ENCODE assay signal across 27 mouse cellular contexts in the genomic region with DNA sequence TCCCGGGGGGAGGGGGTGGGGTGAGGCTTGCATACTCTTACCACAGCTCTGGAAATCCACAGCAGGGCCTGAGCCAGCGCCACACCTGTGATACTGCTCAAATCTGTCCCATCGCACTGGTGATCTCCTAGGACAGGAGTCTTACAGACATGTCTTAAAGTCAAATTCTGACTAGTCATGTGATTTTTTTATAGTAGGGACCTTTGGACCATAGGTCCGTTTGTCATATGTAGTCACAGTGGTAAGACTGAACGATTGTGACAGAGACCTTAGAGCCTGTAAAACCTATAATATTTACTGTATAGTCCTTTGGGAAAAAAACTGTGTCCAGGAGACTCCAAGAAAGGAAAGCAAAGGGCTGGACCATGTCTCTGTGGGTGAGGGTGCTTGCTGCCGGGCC. TPM values are rescaled to one million over a fixed set of nuclear protein-coding genes. Genes with fewer than 3 reads are reported as not detected.
DNase-seq lines count a peak whose midpoint lies in the region; ATAC-seq and TF ChIP-seq lines count a peak whose summit lies in the region.
"Had no signal": no experiment of that assay in that cellular context is flagged by ENCODE, and none has a peak within 500 bp of the region (broad histone marks: within the 10 kb centered on the region; RNA-seq: fewer than 3 reads in every experiment).

No protein-coding gene starts in this region.

- no peak overlapping the region for H3K4me3 ChIP-seq in liver, embryonic 12.5 days
- H3K4me3 ChIP-seq in liver, embryonic 11.5 days (ENCODE audit: low read depth, low read length): no peak overlapping the region
- H3K4me3 ChIP-seq in intestine, embryonic 15.5 days (replicated peaks): no peak overlapping the region
- H3K4me3 ChIP-seq in intestine, postnatal 0 days (ENCODE audit: low read depth, low read length): peak overlapping the region; percentile 3; the same call in 1 of the 2 replicates
- H3K4me3 ChIP-seq in small intestine, adult 2 months (ENCODE audit: low read depth, low read length): peak overlapping the region; percentile 43
- H3K4me3 ChIP-seq: heart, adult 2 months had no signal

- WGBS in liver, embryonic 12.5 days (ENCODE audit: insufficient replicate concordance): 75% methylated on average over 6 of the region's 6 CpGs
- WGBS in liver, embryonic 11.5 days: 83% methylated on average over 6 of the region's 6 CpGs
- WGBS in intestine, embryonic 15.5 days: 71% methylated on average over 6 of the region's 6 CpGs
- 42% methylated on average over 6 of the region's 6 CpGs for WGBS in intestine, postnatal 0 days
- WGBS in small intestine, adult 2 months: 33% methylated on average over 6 of the region's 6 CpGs

- H3K4me2 ChIP-seq in liver, embryonic 12.5 days: peak overlapping the region; percentile 77; the same call in 1 of the 2 replicates
- H3K4me2 ChIP-seq in liver, embryonic 11.5 days: no peak overlapping the region
- H3K4me2 ChIP-seq in intestine, embryonic 15.5 days (replicated peaks): peak overlapping the region; percentile 52; the same call in 1 of the 2 replicates
- H3K4me2 ChIP-seq in intestine, postnatal 0 days (replicated peaks; ENCODE audit: low read depth): peak overlapping the region; percentile 49

- no peak for TF ChIP-seq POLR2A in small intestine, adult 2 months (IDR thresholded peaks at IDR 0.05; ENCODE audit: low read depth, low read length)

- no peak overlapping the region for H3K27ac ChIP-seq in liver, embryonic 12.5 days
- no peak overlapping the region for H3K27ac ChIP-seq in liver, embryonic 11.5 days (ENCODE audit: low read depth, low read length)
- H3K27ac ChIP-seq in intestine, embryonic 15.5 days: peak overlapping the region; percentile 6; the same call in 1 of the 2 replicates
- peak overlapping the region; percentile 85 for H3K27ac ChIP-seq in intestine, postnatal 0 days (ENCODE audit: low read depth, low read length)
- H3K27ac ChIP-seq in small intestine, adult 2 months (ENCODE audit: insufficient read depth, low read depth, low read length): peak overlapping the region; percentile 95
- H3K27ac ChIP-seq: embryonic facial prominence, embryonic 12.5 days; embryonic facial prominence, embryonic 15.5 days; heart, adult 2 months; heart, embryonic 10.5 days; heart, embryonic 13.5 days; hindbrain, embryonic 12.5 days had no signal

- TF ChIP-seq CTCF in intestine, postnatal 0 days (IDR thresholded peaks at IDR 0.05; ENCODE audit: low read depth): no peak
- no peak for TF ChIP-seq CTCF in small intestine, adult 2 months (IDR thresholded peaks at IDR 0.05; ENCODE audit: extremely low read depth, insufficient read length, insufficient replicate concordance, low read depth, low read length)

- DNase-seq in liver, embryonic 11.5 days (ENCODE audit: low spot score): no peak
- no peak for DNase-seq in spleen, postnatal 14 days (ENCODE audit: low spot score in 2 of 2)
- DNase-seq in natural killer cell, adult 2 months (ENCODE audit: low spot score in 2 of 2): no peak
- DNase-seq: adrenal gland, postnatal 14 days; B cell, adult 2 months; cerebellum, adult 11 months; cerebellum, adult 2 months; cerebellum, adult 9-11 months; cerebellum, postnatal 25 days; gastrocnemius, postnatal 10 days; gastrocnemius, postnatal 36 days; heart, adult 2 months; heart, postnatal 14 days; heart, postnatal 4 days had no signal

- H3K36me3 ChIP-seq in liver, embryonic 12.5 days: peaks cover 5% of the 10 kb centered on the region
- H3K36me3 ChIP-seq in liver, embryonic 11.5 days (ENCODE audit: control insufficient read depth, insufficient read depth, low read length): peaks cover 3% of the 10 kb centered on the region; the same call in 1 of the 2 replicates
- peaks cover 4% of the 10 kb centered on the region for H3K36me3 ChIP-seq in intestine, embryonic 15.5 days
- H3K36me3 ChIP-seq in intestine, postnatal 0 days (ENCODE audit: control insufficient read depth, insufficient read depth): no peaks in the 10 kb centered on the region; the same call in 1 of the 2 replicates
- 0 out of 2 replicates have a peak, but pooled peaks cover 3% of the 10 kb centered on the region for H3K36me3 ChIP-seq in small intestine, adult 2 months (ENCODE audit: control insufficient read depth, insufficient read depth, low read length)
- H3K36me3 ChIP-seq: embryonic facial prominence, embryonic 15.5 days had no signal

- no peak overlapping the region for H3K9ac ChIP-seq in liver, embryonic 12.5 days
- no peak overlapping the region; the same call in 1 of the 2 replicates for H3K9ac ChIP-seq in liver, embryonic 11.5 days (ENCODE audit: low read depth, low read length)
- no peak overlapping the region for H3K9ac ChIP-seq in intestine, embryonic 15.5 days
- H3K9ac ChIP-seq in intestine, postnatal 0 days (ENCODE audit: low read depth, low read length): peak overlapping the region; percentile 17; the same call in 1 of the 2 replicates
- H3K9ac ChIP-seq: embryonic facial prominence, embryonic 15.5 days had no signal

- peaks cover 4% of the 10 kb centered on the region; the same call in 1 of the 2 replicates for H3K27me3 ChIP-seq in liver, embryonic 12.5 days (replicated peaks)
- peaks cover 5% of the 10 kb centered on the region; the same call in 1 of the 2 replicates for H3K27me3 ChIP-seq in liver, embryonic 11.5 days (replicated peaks; ENCODE audit: control insufficient read depth, insufficient read depth, low read length)
- H3K27me3 ChIP-seq in intestine, embryonic 15.5 days (replicated peaks): no peaks in the 10 kb centered on the region
- H3K27me3 ChIP-seq in intestine, postnatal 0 days (replicated peaks; ENCODE audit: control insufficient read depth, insufficient read depth, low read length): no peaks in the 10 kb centered on the region
- no peaks in the 10 kb centered on the region for H3K27me3 ChIP-seq in small intestine, adult 2 months (ENCODE audit: control insufficient read depth, insufficient read depth, low read length)
- H3K27me3 ChIP-seq: CH12.LX, Patski had no signal

- H3K4me1 ChIP-seq in liver, embryonic 12.5 days: peaks cover 36% of the 10 kb centered on the region
- H3K4me1 ChIP-seq in liver, embryonic 11.5 days (replicated peaks; ENCODE audit: control insufficient read depth, insufficient read depth, low read length): peaks cover 13% of the 10 kb centered on the region
- H3K4me1 ChIP-seq in intestine, embryonic 15.5 days (replicated peaks): 0 out of 2 replicates have a peak, but pooled peaks cover 5% of the 10 kb centered on the region
- H3K4me1 ChIP-seq in intestine, postnatal 0 days (replicated peaks; ENCODE audit: control insufficient read depth, insufficient read depth, low read length): 0 out of 2 replicates have a peak, but pooled peaks cover 3% of the 10 kb centered on the region
- peaks cover 11% of the 10 kb centered on the region for H3K4me1 ChIP-seq in small intestine, adult 2 months (ENCODE audit: control insufficient read depth, insufficient read depth, insufficient read length, low read length)

- no peaks in the 10 kb centered on the region for H3K9me3 ChIP-seq in liver, embryonic 12.5 days (replicated peaks)
- H3K9me3 ChIP-seq in liver, embryonic 11.5 days (ENCODE audit: control insufficient read depth, low read length): no peaks in the 10 kb centered on the region
- H3K9me3 ChIP-seq in intestine, embryonic 15.5 days: no peaks in the 10 kb centered on the region
- H3K9me3 ChIP-seq in intestine, postnatal 0 days (ENCODE audit: control insufficient read depth): no peaks in the 10 kb centered on the region
- H3K9me3 ChIP-seq: embryonic facial prominence, embryonic 12.5 days; embryonic facial prominence, embryonic 15.5 days; G1E; heart, embryonic 10.5 days; hindbrain, embryonic 12.5 days had no signal

- no peak for ATAC-seq in liver, embryonic 12.5 days
- no peak for ATAC-seq in liver, embryonic 11.5 days (replicated peaks; ENCODE audit: low FRiP score)
- peak; percentile 71 for ATAC-seq in intestine, embryonic 15.5 days
- peak; percentile 80 for ATAC-seq in intestine, postnatal 0 days
- ATAC-seq: forebrain, embryonic 14.5 days; Patski had no signal

RNA-seq across cellular contexts. Expression of a gene that starts 30.5 kb away (rescaled TPM):
- polyA plus RNA-seq in liver, embryonic 12.5 days (2016; fragmentation: Nextera tagmentation; extraction: Ambion mirVana): 24.0 and 27.6 TPM in 2 replicates
- 33.7 and 37.2 TPM in 2 replicates for polyA plus RNA-seq in liver, embryonic 11.5 days (2014; fragmentation: Nextera tagmentation; extraction: Ambion mirVana)
- 58.7 and 60.7 TPM in 2 replicates for polyA plus RNA-seq in intestine, embryonic 15.5 days (2015; fragmentation: Nextera tagmentation; extraction: Ambion mirVana)
- polyA plus RNA-seq in intestine, postnatal 0 days (2015; fragmentation: Nextera tagmentation; extraction: Ambion mirVana): 82.3 and 85.0 TPM in 2 replicates
- polyA plus RNA-seq in small intestine, adult 2 months (2012; rRNA removed): 36.0 and 41.3 TPM in 2 replicates

RNA-seq across cellular contexts. Expression of a gene that starts 53.6 kb away (rescaled TPM):
- 0.08 and 0.18 TPM in 2 replicates for polyA plus RNA-seq in liver, embryonic 12.5 days (2016; fragmentation: Nextera tagmentation; extraction: Ambion mirVana)
- 0.21 and 0.23 TPM in 2 replicates for polyA plus RNA-seq in liver, embryonic 11.5 days (2014; fragmentation: Nextera tagmentation; extraction: Ambion mirVana)
- 0.64 and 0.93 TPM in 2 replicates for polyA plus RNA-seq in intestine, embryonic 15.5 days (2015; fragmentation: Nextera tagmentation; extraction: Ambion mirVana)
- 5.4 and 5.5 TPM in 2 replicates for polyA plus RNA-seq in intestine, postnatal 0 days (2015; fragmentation: Nextera tagmentation; extraction: Ambion mirVana)
- polyA plus RNA-seq in small intestine, adult 2 months (2012; rRNA removed): 0.55 and 0.69 TPM in 2 replicates
- polyA plus RNA-seq: Patski had no signal

Comparison
In these comparisons a context has a peak if more than half of its experiments do, and no peak if none do; other contexts are left out.
1. H3K4me3 ChIP-seq: peak in intestine, postnatal 0 days (single experiment) and small intestine, adult 2 months (single experiment); none in liver, embryonic 12.5 days (single experiment), liver, embryonic 11.5 days (single experiment) and intestine, embryonic 15.5 days (single experiment).
2. ATAC-seq: peak in intestine, embryonic 15.5 days (single experiment) and intestine, postnatal 0 days (single experiment); none in liver, embryonic 12.5 days (single experiment) and liver, embryonic 11.5 days (single experiment).
3. H3K27ac ChIP-seq: peak in intestine, embryonic 15.5 days (single experiment), intestine, postnatal 0 days (single experiment) and small intestine, adult 2 months (single experiment); none in liver, embryonic 12.5 days (single experiment) and liver, embryonic 11.5 days (single experiment).